Mouse (Mus musculus): ENCODE results near the gene Babam1.
A peak's percentile ranks its signal among the peaks of the same experiment; 100 is the strongest.

The Babam1 gene

DNA sequence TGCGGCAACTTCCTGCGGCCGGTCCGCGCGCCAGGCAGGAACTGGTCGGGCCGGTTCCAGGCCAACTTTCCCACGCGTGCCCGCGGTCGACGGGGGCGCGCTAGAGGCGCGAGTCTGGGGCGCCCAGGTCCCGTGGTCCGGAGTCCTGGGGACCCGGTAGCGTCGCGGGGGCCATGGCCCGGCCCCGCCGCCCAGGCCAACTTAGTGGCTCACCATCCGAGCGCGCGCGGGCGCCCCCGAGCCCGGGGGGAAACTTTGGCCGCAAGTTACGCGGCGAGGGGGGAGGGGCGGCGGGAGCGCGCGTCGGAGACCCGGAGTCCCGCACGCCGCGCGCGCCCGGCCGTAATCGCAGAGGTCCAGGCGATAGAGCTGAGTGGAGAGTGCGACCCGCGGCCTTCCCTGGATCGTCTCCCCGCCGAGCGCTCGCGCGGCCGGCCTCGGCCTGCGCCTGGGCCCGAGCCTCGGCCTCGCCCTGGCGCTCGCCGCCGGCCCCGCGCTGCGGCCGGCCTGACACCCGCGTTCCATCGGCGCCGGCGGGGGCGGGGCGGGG is 15.2 kb upstream of the Babam1 start, which contains the start of gene Nr2f6:
Gene Nr2f6 (minus strand): TSS at position 540 of the 550 bp plus-strand sequence.
- DNase-seq (ENCODE audit: low read depth, low spot score), result no peak

GRCm38 (mm10) chr8:71381971-71382961 is 14.4 kb upstream of the Babam1 start:
- DNase-seq (ENCODE audit: low read depth, low spot score), result no peak

GRCm38 (mm10) chr8:71383396-71383795 is 13.3 kb upstream of the Babam1 start:
- DNase-seq (ENCODE audit: low read depth, low spot score), result no peak

DNA sequence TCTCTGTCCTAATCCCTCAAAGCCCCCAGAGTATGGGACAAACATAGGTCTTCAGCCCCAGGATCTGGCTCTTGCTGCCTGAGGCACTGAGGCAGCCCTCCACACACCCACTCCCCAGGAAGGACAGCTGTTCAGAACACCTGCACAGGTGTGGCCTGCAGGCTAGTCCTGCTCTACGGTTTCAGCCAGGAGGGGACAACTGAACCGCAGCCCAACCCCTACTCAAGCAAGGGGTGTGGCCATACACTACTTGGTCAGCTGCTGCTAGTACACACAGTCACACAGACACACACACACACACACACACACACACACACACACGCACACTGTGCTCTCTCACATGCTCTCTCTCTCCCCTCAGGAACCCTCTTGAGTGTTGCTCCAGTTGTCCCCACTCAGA is 12.8 kb upstream of the Babam1 start:
- no peak for DNase-seq (ENCODE audit: low read depth, low spot score)

DNA sequence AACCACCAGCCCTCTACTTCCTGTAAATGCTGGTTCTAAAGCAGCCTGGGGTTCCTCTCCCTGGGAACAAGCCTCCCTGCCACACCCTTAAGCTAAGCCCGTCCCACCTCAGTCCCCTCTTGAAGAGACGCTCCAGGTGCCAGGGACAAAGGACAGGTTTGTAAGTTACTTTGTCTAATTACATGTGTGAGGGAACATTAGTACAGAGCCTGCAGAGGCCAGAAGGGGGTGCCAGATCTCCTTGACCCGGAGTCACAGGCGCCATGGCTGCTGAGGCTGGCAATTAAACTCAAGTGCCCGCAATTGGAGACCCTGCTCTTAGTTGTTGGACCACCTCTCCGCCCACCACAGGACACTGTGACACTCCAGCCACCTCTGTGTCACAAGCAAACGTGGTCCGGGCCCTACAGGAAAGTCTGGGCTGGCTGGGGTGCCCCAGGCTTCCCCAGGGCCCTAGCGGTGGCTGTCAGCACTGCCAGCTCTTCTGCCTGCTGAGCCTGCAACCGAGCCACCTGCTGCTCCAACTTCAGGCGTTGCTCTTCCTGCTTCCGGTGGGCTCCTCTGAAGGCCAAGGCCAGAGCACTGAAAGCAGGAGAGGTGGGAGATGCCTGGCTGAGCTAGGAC is 11.3 kb upstream of the Babam1 start:
- DNase-seq (ENCODE audit: low read depth, low spot score), result no peak

- no peak for DNase-seq (ENCODE audit: low read depth, low spot score)
These were observed 8.4 kb upstream of the Babam1 start for GRCm38 (mm10) chr8:71388267-71388666.

GRCm38 (mm10) chr8:71391696-71392095 is 5.0 kb upstream of the Babam1 start:
- DNase-seq (ENCODE audit: low read depth, low spot score), result no peak

- DNase-seq (ENCODE audit: low read depth, low spot score), result no peak
These were observed 4.3 kb upstream of the Babam1 start for GRCm38 (mm10) chr8:71392391-71392790.

GRCm38 (mm10) chr8:71392871-71393270 is 3.8 kb upstream of the Babam1 start:
- no peak for DNase-seq (ENCODE audit: low read depth, low spot score)

GRCm38 (mm10) chr8:71394481-71394880 is 2.2 kb upstream of the Babam1 start:
- DNase-seq (ENCODE audit: low read depth, low spot score), result no peak

DNA sequence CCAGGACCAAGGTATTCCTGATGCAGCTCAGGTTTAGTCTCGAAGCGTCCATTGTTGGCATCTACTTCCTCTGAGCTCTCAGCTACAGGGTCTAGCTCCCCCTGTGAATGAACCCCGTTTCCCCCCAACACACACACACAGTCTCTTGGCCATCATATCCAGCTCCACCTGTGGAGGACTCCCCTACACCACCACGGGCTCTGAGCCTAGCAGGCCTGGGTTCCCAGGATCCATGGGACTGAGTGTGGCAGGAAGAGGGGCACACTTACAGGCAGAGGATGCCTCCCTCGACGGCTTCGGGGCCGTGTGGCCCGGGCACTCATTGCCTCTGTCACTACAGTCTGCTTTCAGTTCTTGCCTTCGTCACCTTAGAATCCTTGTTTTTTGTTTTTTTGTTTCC is 1.6 kb upstream of the Babam1 start:
- DNase-seq (ENCODE audit: low read depth, low spot score), result no peak

GRCm38 (mm10) chr8:71395629-71396028 is 1.0 kb upstream of the Babam1 start, which contains the start of gene Ushbp1:
TSS of gene Ushbp1 (minus strand) at chr8:71395802.
- no peak for DNase-seq (ENCODE audit: low read depth, low spot score)

DNA sequence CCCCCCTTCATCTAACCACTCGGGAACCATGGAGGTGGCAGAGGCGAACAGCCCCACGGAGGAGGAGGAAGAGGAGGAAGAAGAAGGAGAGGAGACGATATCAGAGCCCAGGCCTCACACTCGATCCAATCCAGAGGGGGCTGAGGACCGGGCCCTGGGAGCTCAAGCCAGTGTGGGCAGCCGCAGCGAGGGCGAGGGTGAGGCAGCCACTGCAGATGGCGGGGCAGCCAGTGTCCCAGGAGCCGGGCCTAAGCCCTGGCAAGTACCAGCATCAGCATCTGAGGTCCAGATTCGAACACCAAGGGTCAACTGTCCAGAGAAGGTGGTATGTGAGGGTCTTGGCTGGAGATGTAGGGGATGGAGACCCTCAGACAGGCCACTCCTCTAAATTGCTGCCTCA is 1.0 kb downstream of the Babam1 start:
- no peak for DNase-seq (ENCODE audit: low read depth, low spot score)

GRCm38 (mm10) chr8:71400826-71401225 is 4.2 kb downstream of the Babam1 start:
- DNase-seq (ENCODE audit: low read depth, low spot score), result no peak

GRCm38 (mm10) chr8:71401454-71401853 is 4.8 kb downstream of the Babam1 start:
- DNase-seq (ENCODE audit: low read depth, low spot score), result no peak

DNA sequence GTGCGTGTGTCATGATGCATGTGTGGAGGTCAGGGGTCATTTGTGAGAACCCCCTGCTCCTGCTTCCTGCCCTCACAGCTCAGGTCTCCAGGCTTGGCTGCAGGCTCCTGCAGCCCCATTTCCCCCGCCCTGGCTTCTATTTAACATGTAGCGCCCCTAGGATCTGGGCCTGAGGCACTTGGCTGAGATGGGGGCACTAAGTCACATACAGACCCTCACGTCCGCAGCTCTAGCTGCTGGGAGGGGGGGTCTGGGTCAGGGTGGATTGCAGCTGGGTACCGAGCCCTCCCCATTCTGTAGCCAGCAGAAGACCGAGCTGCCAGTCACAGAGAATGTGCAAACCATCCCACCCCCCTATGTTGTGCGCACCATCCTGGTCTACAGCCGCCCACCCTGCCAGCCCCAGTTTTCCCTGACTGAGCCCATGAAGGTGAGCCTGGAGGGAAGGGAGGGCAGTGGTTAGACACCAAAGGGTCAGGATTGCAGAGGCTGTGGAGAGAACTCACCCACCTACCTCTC is 5.8 kb downstream of the Babam1 start:
- no peak for DNase-seq (ENCODE audit: low read depth, low spot score)

- DNase-seq (ENCODE audit: low read depth, low spot score), result no peak
These were observed 6.6 kb downstream of the Babam1 start for GRCm38 (mm10) chr8:71403107-71403885.

DNA sequence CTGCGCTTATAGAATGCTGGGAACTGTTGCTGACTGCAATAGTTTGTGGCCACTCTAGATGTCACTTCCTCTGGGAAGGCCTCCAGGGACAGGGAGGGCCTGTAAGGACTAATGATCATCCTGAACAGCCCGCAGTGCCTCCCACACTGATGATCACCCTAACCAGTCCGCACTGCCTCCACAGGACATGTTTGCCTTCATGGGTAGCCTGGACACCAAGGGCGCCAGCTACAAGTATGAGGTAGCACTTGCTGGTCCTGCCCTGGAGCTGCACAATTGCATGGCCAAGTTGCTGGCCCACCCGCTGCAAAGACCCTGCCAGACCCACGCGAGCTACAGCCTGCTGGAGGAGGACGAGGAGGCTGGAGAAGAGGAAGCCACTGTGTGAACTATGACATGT is 7.3 kb downstream of the Babam1 start:
- no peak for DNase-seq (ENCODE audit: low read depth, low spot score)

DNA sequence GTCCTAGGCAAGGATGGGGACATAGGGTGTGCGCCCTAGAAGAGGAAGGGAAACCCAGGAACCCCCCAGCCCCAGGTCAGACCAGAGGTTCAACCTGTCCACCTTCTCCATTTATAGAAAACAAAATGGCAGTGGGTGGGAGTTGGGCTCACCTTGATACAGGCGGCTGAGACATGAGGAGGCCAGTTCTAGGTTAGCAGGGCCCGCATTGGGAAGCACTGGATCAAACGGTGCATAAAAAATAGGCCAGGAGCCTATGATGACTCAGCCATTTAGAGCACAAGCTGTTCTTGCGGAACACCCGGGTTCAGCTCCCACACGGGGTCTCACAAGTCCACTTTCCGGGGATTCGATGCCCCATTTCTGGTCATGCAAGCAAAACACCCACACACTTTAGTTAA is 8.3 kb downstream of the Babam1 start:
- DNase-seq (ENCODE audit: low read depth, low spot score), result peak; percentile 25

GRCm38 (mm10) chr8:71405401-71406098 is 8.9 kb downstream of the Babam1 start, which contains the start of gene Ankle1:
TSS of gene Ankle1 (plus strand) at chr8:71406010.
- DNase-seq (ENCODE audit: low read depth, low spot score), result peak; percentile 93
